Mouse (Mus musculus) kidney, embryonic 14.5 days (tissue): ENCODE measurements around the gene Pcsk2. TPM values are rescaled to one million over a fixed set of nuclear protein-coding genes. Genes with fewer than 3 reads are reported as not detected.

Experiments used
- ATAC-seq: fragments of 200-750 bp; cut with Nextera tagmentation; 2 replicates; pipeline ENCODE4 v1.8.0; 2017; ENCODE audit warnings: moderate number of reproducible peaks, mild to moderate bottlenecking, moderate TSS enrichment, moderate library complexity; ENCODE audit not compliant: low FRiP score, low TSS enrichment
- H3K27ac ChIP-seq: fragments of 300-500 bp; sonication (generic); 2 replicates; pipeline ENCODE4 v1.5.1; 2014; ENCODE audit warnings: low read depth, mild to moderate bottlenecking, low read length, moderate library complexity, mixed read lengths
- H3K27me3 ChIP-seq: fragments of 300-500 bp; sonication (generic); 2 replicates; pipeline ENCODE4 v1.6.1; 2014; ENCODE audit warnings: mild to moderate bottlenecking, low read length; ENCODE audit not compliant: control insufficient read depth, insufficient read depth
- H3K36me3 ChIP-seq: fragments of 300-500 bp; sonication (generic); 2 replicates; pipeline ENCODE4 v1.6.1; 2014; ENCODE audit warnings: low read length, mixed read lengths; ENCODE audit not compliant: control insufficient read depth, insufficient read depth
- H3K4me1 ChIP-seq: fragments of 300-500 bp; sonication (generic); 2 replicates; pipeline ENCODE4 v1.6.1; 2014; ENCODE audit warnings: low read length, mixed read lengths; ENCODE audit not compliant: control insufficient read depth, insufficient read depth
- H3K4me2 ChIP-seq: fragments of 300-500 bp; sonication (generic); replicated peaks from 2 replicates; pipeline ENCODE4 v1.6.1; 2014; ENCODE audit warnings: low read depth, mild to moderate bottlenecking, low read length
- H3K4me3 ChIP-seq: fragments of 300-500 bp; sonication (generic); 2 replicates; pipeline ENCODE4 v1.5.1; 2014; ENCODE audit warnings: mild to moderate bottlenecking, low read length
- H3K9ac ChIP-seq: fragments of 300-500 bp; sonication (generic); 2 replicates; pipeline ENCODE4 v1.6.1; 2014; ENCODE audit warnings: low read depth, mild to moderate bottlenecking, low read length, moderate library complexity
- H3K9me3 ChIP-seq: fragments of 300-500 bp; sonication (generic); 2 replicates; pipeline ENCODE4 v1.6.1; 2016; ENCODE audit warnings: low read length; ENCODE audit not compliant: control insufficient read depth
- WGBS: fragments of 180-500 bp; shearing (Covaris S2); extraction: QIAGEN DNeasy Blood & Tissue Kit; methylation state at CpG from one replicate; pipeline ENCODE4 v1.1.7; 2014; 5-methylcytosine and 5-hydroxymethylcytosine counted together
- polyA plus RNA-seq: library from polyadenylated mRNA; unstranded; fragments of >200 nt; fragmentation: Nextera tagmentation; extraction: Ambion mirVana; gene quantifications from 2 replicates; pipeline ENCODE4 v1.2.1, GENCODE M21; 2014

Gene Pcsk2
- polyA plus RNA-seq, 1 experiment from 2014 or later: 1.7 TPM

GRCm38 (mm10) chr2:143708205-143708604 lies 162.2 kb downstream of the Pcsk2 start:
- WGBS: 80% methylated on average over 3 of the region's 3 CpGs
- Histone ChIP-seq H3K4me2 (no peak overlapping the region), H3K9me3 (no peaks in the 10 kb centered on the region), H3K4me1 (no peaks in the 10 kb centered on the region), H3K9ac (no peak overlapping the region), H3K27ac (no peak overlapping the region), H3K4me3 (no peak overlapping the region), H3K27me3 (no peaks in the 10 kb centered on the region), H3K36me3 (no peaks in the 10 kb centered on the region)
- ATAC-seq: no peak

- Histone ChIP-seq H3K4me2 (no peak overlapping the region), H3K27ac (no peak overlapping the region), H3K9me3 (no peaks in the 10 kb centered on the region), H3K9ac (no peak overlapping the region), H3K27me3 (no peaks in the 10 kb centered on the region), H3K36me3 (no peaks in the 10 kb centered on the region), H3K4me1 (no peaks in the 10 kb centered on the region), H3K4me3 (no peak overlapping the region)
- WGBS: 36% methylated on average over 4 of the region's 4 CpGs
- no peak for ATAC-seq
Measured at GRCm38 (mm10) chr2:143709249-143709648, 163.3 kb downstream of the Pcsk2 start.

GRCm38 (mm10) chr2:143709979-143710378 lies 164.0 kb downstream of the Pcsk2 start:
- peak; percentile 68; the same call in 1 of the 2 replicates for ATAC-seq
- 43% methylated on average over 2 of the region's 2 CpGs for WGBS
- H3K4me1 ChIP-seq: no peaks in the 10 kb centered on the region

GRCm38 (mm10) chr2:143711886-143712285 lies 165.9 kb downstream of the Pcsk2 start:
- H3K36me3 ChIP-seq: no peaks in the 10 kb centered on the region
- H3K27me3 ChIP-seq: no peaks in the 10 kb centered on the region
- no peaks in the 10 kb centered on the region for H3K4me1 ChIP-seq
- H3K4me2 ChIP-seq: no peak overlapping the region
- 82% methylated on average over 4 of the region's 4 CpGs for WGBS
- no peak overlapping the region for H3K27ac ChIP-seq
- H3K9ac ChIP-seq: no peak overlapping the region
- no peaks in the 10 kb centered on the region for H3K9me3 ChIP-seq
- no peak for ATAC-seq
- no peak overlapping the region for H3K4me3 ChIP-seq

More at GRCm38 (mm10) chr2:143709979-143710378, 164.0 kb downstream of the Pcsk2 start:
- Histone ChIP-seq H3K9ac (no peak overlapping the region), H3K9me3 (no peaks in the 10 kb centered on the region), H3K36me3 (no peaks in the 10 kb centered on the region), H3K27ac (no peak overlapping the region; the same call in 1 of the 2 replicates), H3K4me2 (no peak overlapping the region), H3K27me3 (no peaks in the 10 kb centered on the region), H3K4me3 (no peak overlapping the region)

- no peak for ATAC-seq
- no peaks in the 10 kb centered on the region for H3K36me3 ChIP-seq
- no peaks in the 10 kb centered on the region for H3K4me1 ChIP-seq
- whole genome bisulfite sequencing: 62% methylated on average over 3 of the region's 3 CpGs
- no peaks in the 10 kb centered on the region for H3K27me3 ChIP-seq
- no peak overlapping the region for H3K4me2 ChIP-seq
- H3K9ac ChIP-seq: no peak overlapping the region
- no peak overlapping the region for H3K27ac ChIP-seq
- H3K9me3 ChIP-seq: no peaks in the 10 kb centered on the region
- H3K4me3 ChIP-seq: no peak overlapping the region
Measured at GRCm38 (mm10) chr2:143712901-143713300, 166.9 kb downstream of the Pcsk2 start.

GRCm38 (mm10) chr2:143713902-143714301 lies 167.9 kb downstream of the Pcsk2 start:
- no peak overlapping the region for H3K27ac ChIP-seq
- no peaks in the 10 kb centered on the region for H3K4me1 ChIP-seq
- H3K9me3 ChIP-seq: no peaks in the 10 kb centered on the region
- H3K4me2 ChIP-seq: no peak overlapping the region
- no peak for ATAC-seq
- no peaks in the 10 kb centered on the region for H3K27me3 ChIP-seq
- 88% methylated on average over 4 of the region's 4 CpGs for WGBS
- H3K36me3 ChIP-seq: no peaks in the 10 kb centered on the region
- no peak overlapping the region for H3K4me3 ChIP-seq
- no peak overlapping the region for H3K9ac ChIP-seq

- no peak overlapping the region for H3K4me3 ChIP-seq
- no peak overlapping the region for H3K4me2 ChIP-seq
- 71% methylated on average over 4 of the region's 4 CpGs for WGBS
- no peaks in the 10 kb centered on the region for H3K27me3 ChIP-seq
- H3K27ac ChIP-seq: no peak overlapping the region
- H3K9me3 ChIP-seq: no peaks in the 10 kb centered on the region
- no peak for ATAC-seq
- H3K36me3 ChIP-seq: no peaks in the 10 kb centered on the region
- H3K4me1 ChIP-seq: no peaks in the 10 kb centered on the region
- no peak overlapping the region for H3K9ac ChIP-seq
Measured at GRCm38 (mm10) chr2:143715110-143715509, 169.2 kb downstream of the Pcsk2 start.

- Histone ChIP-seq H3K36me3 (no peaks in the 10 kb centered on the region), H3K27ac (no peak overlapping the region), H3K27me3 (no peaks in the 10 kb centered on the region), H3K9me3 (no peaks in the 10 kb centered on the region), H3K4me2 (no peak overlapping the region), H3K4me3 (no peak overlapping the region), H3K4me1 (no peaks in the 10 kb centered on the region), H3K9ac (no peak overlapping the region)
- no peak for ATAC-seq
- WGBS: 21% methylated on average over 4 of the region's 4 CpGs
Measured at GRCm38 (mm10) chr2:143723231-143723630, 177.3 kb downstream of the Pcsk2 start.

- Histone ChIP-seq H3K4me1 (no peaks in the 10 kb centered on the region), H3K9ac (no peak overlapping the region), H3K4me2 (no peak overlapping the region), H3K9me3 (no peaks in the 10 kb centered on the region), H3K4me3 (no peak overlapping the region), H3K36me3 (no peaks in the 10 kb centered on the region), H3K27ac (no peak overlapping the region), H3K27me3 (no peaks in the 10 kb centered on the region)
- ATAC-seq: no peak
- 76% methylated on average over 4 of the region's 4 CpGs for WGBS
Measured at GRCm38 (mm10) chr2:143724101-143724500, 178.1 kb downstream of the Pcsk2 start.
